Mouse (Mus musculus) liver, postnatal 0 days (tissue): Measurements from ENCODE around the gene Rgl1. TPM values are rescaled to one million over a fixed set of nuclear protein-coding genes. Genes with fewer than 3 reads are reported as not detected.
"Not testable (repeated sequence)": the region's sequence is repeated elsewhere in the genome, so short reads cannot be mapped to it uniquely, and the experiment has no call there.

ENCODE experiments used
- ATAC-seq: fragments of 200-750 bp; cut with Nextera tagmentation; 2 replicates; pipeline ENCODE4 v1.8.0; 2017; ENCODE audit warnings: mild to moderate bottlenecking, moderate library complexity
- DNase-seq: peaks from one replicate; pipeline ENCODE4 v3.0.0-alpha.2; 2016
- H3K27ac ChIP-seq: fragments of 300-500 bp; sonication (generic); 2 replicates; pipeline ENCODE4 v1.5.1; 2014; ENCODE audit warnings: antibody characterized with exemption, moderate library complexity, mild to moderate bottlenecking, low read depth
- H3K27me3 ChIP-seq: fragments of 300-500 bp; sonication (generic); 2 replicates; pipeline ENCODE4 v1.6.1; 2014; ENCODE audit warnings: low read length, control low read depth, mixed read lengths; ENCODE audit not compliant: insufficient read depth
- H3K36me3 ChIP-seq: fragments of 300-500 bp; sonication (generic); replicated peaks from 2 replicates; pipeline ENCODE4 v1.6.1; 2014; ENCODE audit warnings: mild to moderate bottlenecking, control low read depth, low read length, moderate library complexity, mixed read lengths; ENCODE audit not compliant: insufficient read depth
- H3K4me1 ChIP-seq: fragments of 300-500 bp; sonication (generic); 2 replicates; pipeline ENCODE4 v1.6.1; 2014; ENCODE audit warnings: antibody characterized with exemption, mild to moderate bottlenecking, control low read depth; ENCODE audit not compliant: insufficient read depth
- H3K4me2 ChIP-seq: fragments of 300-500 bp; sonication (generic); 2 replicates; pipeline ENCODE4 v1.6.1; 2014; ENCODE audit warnings: low read depth, mild to moderate bottlenecking, low read length, moderate library complexity, mixed read lengths
- H3K4me3 ChIP-seq: fragments of 300-500 bp; sonication (generic); 2 replicates; pipeline ENCODE4 v1.5.1; 2014; ENCODE audit warnings: low read depth, low read length
- H3K9ac ChIP-seq: fragments of 300-500 bp; sonication (generic); replicated peaks from 2 replicates; pipeline ENCODE4 v1.6.1; 2014; ENCODE audit warnings: mild to moderate bottlenecking, moderate library complexity
- H3K9me3 ChIP-seq: fragments of 300-500 bp; sonication (generic); 2 replicates; pipeline ENCODE4 v1.6.1; 2016; ENCODE audit warnings: mild to moderate bottlenecking, control low read depth, low read length, mixed read lengths
- CTCF ChIP-seq: sonication (generic); IDR thresholded peaks from 2 replicates; pipeline ENCODE4 v1.5.1; 2016; ENCODE audit warnings: antibody characterized with exemption, low read depth
- EP300 ChIP-seq: IDR thresholded peaks from 2 replicates; pipeline ENCODE4 v1.6.1; 2016; ENCODE audit warnings: antibody characterized with exemption, low read depth, mild to moderate bottlenecking
- WGBS: fragments of 180-500 bp; shearing (Covaris S2); extraction: QIAGEN DNeasy Blood & Tissue Kit; methylation state at CpG from one replicate; pipeline ENCODE4 v1.1.7; 2014; ENCODE audit not compliant: insufficient replicate concordance; 5-methylcytosine and 5-hydroxymethylcytosine counted together
- polyA plus RNA-seq: library from polyadenylated mRNA; unstranded; fragments of >200 nt; fragmentation: Nextera tagmentation; extraction: Ambion mirVana; gene quantifications from 2 replicates; pipeline ENCODE4 v1.2.1, GENCODE M21; 2015

Gene Rgl1
- polyA plus RNA-seq, 1 experiment from 2014 or later: 16.2 TPM

DNA sequence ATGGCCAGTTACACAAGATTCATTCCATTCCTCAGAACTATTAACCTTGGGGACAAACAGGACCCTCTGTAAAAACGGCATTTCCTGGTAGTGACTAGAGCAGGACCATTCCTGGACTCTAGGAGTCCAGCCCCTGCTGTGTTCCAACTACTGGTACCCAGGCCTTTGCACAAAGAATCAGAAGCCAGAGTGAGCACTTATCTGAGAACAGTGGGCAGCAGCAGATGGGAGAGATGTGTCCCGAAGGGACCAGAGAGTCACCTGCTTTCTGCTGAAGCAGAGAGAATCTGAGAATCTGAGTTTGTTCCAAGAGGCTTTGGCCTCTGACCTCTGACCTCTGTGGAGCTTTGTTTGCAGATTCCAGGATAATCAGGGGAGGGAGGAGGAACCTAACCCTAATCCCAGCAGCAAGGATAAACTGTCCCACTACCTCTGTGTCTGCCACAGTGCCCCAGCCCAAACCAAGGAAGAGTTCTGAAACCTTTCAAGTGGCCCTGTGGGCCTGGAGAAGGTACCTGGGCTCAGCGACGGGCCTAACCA lies 22.0 kb upstream of the Rgl1 start:
- no peak for ATAC-seq
- Histone ChIP-seq H3K9me3 (no peaks in the 10 kb centered on the region), H3K9ac (no peak overlapping the region), H3K36me3 (no peaks in the 10 kb centered on the region), H3K4me2 (no peak overlapping the region), H3K4me1 (peaks cover 15% of the 10 kb centered on the region), H3K27me3 (no peaks in the 10 kb centered on the region), H3K27ac (no peak overlapping the region), H3K4me3 (no peak overlapping the region)
- DNase-seq: no peak
- no peak for TF ChIP-seq CTCF
- no peak for TF ChIP-seq EP300
- WGBS: 57% methylated on average over 4 of the region's 4 CpGs

DNA sequence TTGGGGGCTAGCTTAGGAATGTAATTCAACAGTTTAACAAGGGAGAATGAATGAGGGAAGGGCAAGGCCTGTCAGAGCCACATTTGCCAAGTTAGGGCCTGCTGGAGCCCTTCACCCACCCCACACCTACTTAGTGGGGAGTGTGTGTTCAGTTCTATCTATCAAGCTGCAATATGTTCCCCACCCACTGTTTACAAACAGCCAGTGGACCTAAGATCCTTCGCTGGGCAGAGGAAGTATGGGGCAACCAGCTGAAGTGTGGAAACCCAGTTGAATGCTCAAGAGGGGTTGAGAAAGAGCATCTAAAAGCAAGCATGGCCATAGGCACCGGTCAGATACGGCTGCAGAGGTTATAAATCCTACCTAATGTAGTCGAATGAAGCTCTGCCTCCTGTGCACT lies 20.8 kb upstream of the Rgl1 start:
- no peak overlapping the region for H3K4me3 ChIP-seq
- 67% methylated on average over 4 of the region's 4 CpGs for WGBS
- H3K27me3 ChIP-seq: no peaks in the 10 kb centered on the region
- no peak overlapping the region for H3K9ac ChIP-seq
- peaks cover 15% of the 10 kb centered on the region for H3K4me1 ChIP-seq
- DNase-seq (peak; percentile 38), ATAC-seq (peak; percentile 48)
- peak overlapping the region; percentile 46 for H3K27ac ChIP-seq
- H3K36me3 ChIP-seq: no peaks in the 10 kb centered on the region
- no peak for TF ChIP-seq CTCF
- no peak for TF ChIP-seq EP300
- no peaks in the 10 kb centered on the region for H3K9me3 ChIP-seq
- no peak overlapping the region for H3K4me2 ChIP-seq

DNA sequence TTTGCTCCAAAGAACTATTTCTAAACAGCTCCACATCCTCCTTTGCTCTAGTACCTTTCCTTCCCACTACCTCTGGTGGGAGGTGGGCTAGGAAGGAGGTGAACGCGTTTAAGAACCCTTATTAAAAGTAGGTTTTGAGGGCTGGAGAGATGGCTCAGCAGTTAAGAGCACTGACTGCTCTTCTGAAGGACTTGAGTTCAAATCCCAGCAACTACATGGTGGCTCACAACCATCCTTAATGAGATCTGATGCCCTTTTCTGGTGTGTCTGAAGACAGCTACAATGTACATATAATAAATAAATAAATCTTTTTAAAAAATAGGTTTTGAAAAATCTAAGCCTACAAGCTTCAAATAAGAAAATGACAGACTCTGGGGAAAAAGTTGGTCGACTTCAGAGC lies 19.3 kb upstream of the Rgl1 start:
- ATAC-seq, H3K9ac ChIP-seq, H3K4me1 ChIP-seq, H3K36me3 ChIP-seq, H3K27me3 ChIP-seq, H3K4me2 ChIP-seq, H3K4me3 ChIP-seq, H3K9me3 ChIP-seq, H3K27ac ChIP-seq, DNase-seq: not testable (repeated sequence)
- WGBS: 74% methylated on average over 3 of the region's 3 CpGs

- no peak overlapping the region for H3K27ac ChIP-seq
- H3K27me3 ChIP-seq: no peaks in the 10 kb centered on the region
- DNase-seq (no peak), ATAC-seq (no peak)
- H3K4me1 ChIP-seq: peaks cover 10% of the 10 kb centered on the region; the same call in 1 of the 2 replicates
- no peak overlapping the region for H3K4me2 ChIP-seq
- H3K4me3 ChIP-seq: no peak overlapping the region
- no peaks in the 10 kb centered on the region for H3K36me3 ChIP-seq
- no peaks in the 10 kb centered on the region for H3K9me3 ChIP-seq
- 89% methylated on average over 8 of the region's 8 CpGs for WGBS
- no peak overlapping the region for H3K9ac ChIP-seq
- TF ChIP-seq CTCF: no peak
- TF ChIP-seq EP300: no peak
These were observed 18.5 kb upstream of the Rgl1 start for GRCm38 (mm10) chr1:152784620-152785019.

GRCm38 (mm10) chr1:152779071-152779737 lies 13.1 kb upstream of the Rgl1 start:
- Histone ChIP-seq H3K36me3 (peaks cover 13% of the 10 kb centered on the region), H3K9ac (no peak overlapping the region), H3K27ac (no peak overlapping the region), H3K4me3 (no peak overlapping the region), H3K9me3 (no peaks in the 10 kb centered on the region), H3K4me1 (peaks cover 4% of the 10 kb centered on the region; the same call in 1 of the 2 replicates), H3K27me3 (no peaks in the 10 kb centered on the region), H3K4me2 (0 out of 2 replicates have a peak overlapping the region, but pooled peaks have one; percentile 20)
- DNase-seq (peak; percentile 84), ATAC-seq (peak; percentile 83)
- WGBS: 24% methylated on average over 10 of the region's 10 CpGs
- TF ChIP-seq CTCF (peak; percentile 91), EP300 (no peak)

DNA sequence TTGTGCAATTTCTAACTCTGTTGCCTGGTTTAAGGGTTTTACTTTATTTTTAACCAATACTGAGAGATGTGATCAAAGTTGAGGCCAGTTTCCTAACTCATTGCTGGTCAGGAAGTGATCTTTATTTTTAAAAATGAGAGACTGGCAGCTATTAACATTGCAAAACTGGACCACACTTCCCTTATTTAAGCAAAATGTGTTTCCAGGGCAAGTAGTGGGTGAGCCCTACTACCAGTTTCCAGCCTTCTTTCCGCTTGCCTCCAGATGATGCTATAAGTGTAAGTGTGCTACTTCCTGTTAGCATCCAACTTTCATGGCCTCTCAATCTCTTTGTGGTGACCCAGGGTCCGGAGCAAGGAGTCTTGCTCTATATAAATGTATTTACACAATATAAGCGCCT lies 8.4 kb upstream of the Rgl1 start:
- ATAC-seq, H3K9me3 ChIP-seq, DNase-seq, H3K4me3 ChIP-seq, H3K4me2 ChIP-seq, H3K9ac ChIP-seq, H3K4me1 ChIP-seq, H3K27ac ChIP-seq, H3K27me3 ChIP-seq: not testable (repeated sequence)
- H3K36me3 ChIP-seq: peaks cover 46% of the 10 kb centered on the region
- 65% methylated on average over 3 of the region's 3 CpGs for WGBS
